Mouse (Mus musculus): ENCODE data around the gene Twf2.

GRCm38 (mm10) chr9:106167241-106167640 lies 35.7 kb upstream of the Twf2 start:
- TF ChIP-seq MAFK (IDR thresholded peaks at IDR 0.05; ENCODE audit: borderline replicate concordance, low read depth, low read length): no peak
- TF ChIP-seq CHD1 (IDR thresholded peaks at IDR 0.05; ENCODE audit: low read depth, low read length): no peak
- TF ChIP-seq MAX (IDR thresholded peaks at IDR 0.05; ENCODE audit: low read length): no peak
- no peak for TF ChIP-seq CTCF (IDR thresholded peaks at IDR 0.05 in 2 of 3, conservative IDR thresholded peaks at IDR 0.05 in 1 of 3; ENCODE audit: control insufficient read depth in 1 of 3, insufficient read depth in 1 of 3, low read depth in 2 of 3, low read length in 3 of 3, poor library complexity in 1 of 3, severe bottlenecking in 1 of 3)
- no peak for TF ChIP-seq ZMIZ1 (IDR thresholded peaks at IDR 0.05; ENCODE audit: low read depth, low read length)
- no peak for TF ChIP-seq MXI1 (IDR thresholded peaks at IDR 0.05; ENCODE audit: low read depth, low read length)
- no peak for TF ChIP-seq MYB (IDR thresholded peaks at IDR 0.05; ENCODE audit: low read depth, low read length)
- TF ChIP-seq BHLHE40 (IDR thresholded peaks at IDR 0.05; ENCODE audit: borderline replicate concordance, low read depth, low read length): no peak
- no peak for TF ChIP-seq ZKSCAN1 (IDR thresholded peaks at IDR 0.05; ENCODE audit: low read depth, low read length)
- no peak for TF ChIP-seq GATA1 (IDR thresholded peaks at IDR 0.05; ENCODE audit: low read depth, low read length)
- no peak for TF ChIP-seq POLR2AphosphoS5 (IDR thresholded peaks at IDR 0.05; ENCODE audit: borderline replicate concordance, low read depth, low read length)
- no peak for TF ChIP-seq POLR2A (IDR thresholded peaks at IDR 0.05; ENCODE audit: control insufficient read depth in 1 of 2, insufficient read depth in 1 of 2, low read depth in 1 of 2, low read length in 2 of 2, poor library complexity in 1 of 2)

Data from MEL (cell line).